Mouse (Mus musculus) G1E (cell line): ENCODE results near the gene Rgl1. TPM values are rescaled to one million over a fixed set of nuclear protein-coding genes. Genes with fewer than 3 reads are reported as not detected.

Experiments used
- ATAC-seq: 2 replicates; pipeline ENCODE4 v1.8.0; 2016; ENCODE audit warnings: mild to moderate bottlenecking; ENCODE audit not compliant: insufficient number of reproducible peaks, poor library complexity, low FRiP score, severe bottlenecking; ENCODE audit errors: extremely low read depth
- DNase-seq: peaks from one replicate; pipeline ENCODE4 v3.0.0; 2012; ENCODE audit warnings: low spot score
- H3K27me3 ChIP-seq: 2 replicates; pipeline ENCODE4 v1.6.1; 2012; ENCODE audit warnings: mild to moderate bottlenecking, low read length, inconsistent platforms; ENCODE audit not compliant: insufficient read depth
- H3K36me3 ChIP-seq: replicated peaks from 2 replicates; pipeline ENCODE3; 2012; ENCODE audit warnings: mild to moderate bottlenecking, inconsistent platforms
- H3K4me1 ChIP-seq: 2 replicates; pipeline ENCODE4 v1.6.1; 2012; ENCODE audit warnings: low read depth, low read length, inconsistent platforms, mixed read lengths; ENCODE audit not compliant: insufficient read depth
- H3K4me3 ChIP-seq: 2 replicates; pipeline ENCODE4 v1.5.1; 2012; ENCODE audit warnings: low read depth, mild to moderate bottlenecking, inconsistent platforms, low read length, moderate library complexity, mixed read lengths
- H3K9me3 ChIP-seq: replicated peaks from 2 replicates; pipeline ENCODE4 v1.6.1; 2012; ENCODE audit warnings: inconsistent platforms
- CTCF ChIP-seq: IDR thresholded peaks from 2 replicates; pipeline ENCODE4 v1.5.1; 2012; ENCODE audit warnings: low read depth, low read length, inconsistent platforms, mixed read lengths
- GATA1 ChIP-seq: IDR thresholded peaks from 2 replicates; pipeline ENCODE4 v1.6.1; 2012; ENCODE audit warnings: borderline replicate concordance, low read length, inconsistent platforms, mixed read lengths
- GATA2 ChIP-seq: IDR thresholded peaks from 2 replicates; pipeline ENCODE4 v1.6.1; 2012; ENCODE audit warnings: low read depth, low read length, inconsistent platforms, borderline replicate concordance
- POLR2AphosphoS5 ChIP-seq: IDR thresholded peaks from 2 replicates; pipeline ENCODE4 v1.6.1; 2012; ENCODE audit warnings: low read depth, low read length, inconsistent platforms; ENCODE audit not compliant: insufficient replicate concordance
- TAL1 ChIP-seq: conservative IDR thresholded peaks from 2 replicates; pipeline ENCODE4 v1.6.1; 2012; ENCODE audit warnings: low read depth, low read length, inconsistent platforms, mixed read lengths
- polyA plus RNA-seq: library from polyadenylated mRNA; stranded (reverse); fragments of >175 nt; gene quantifications from 2 replicates; pipeline ENCODE4 v1.2.3, GENCODE M21; 2012
- total RNA-seq, 2 experiments: library from RNA; stranded (forward) in 1 of 2; stranded (reverse) in 1 of 2; fragments of 200-1000 nt in 1 of 2; fragments of >200 nt in 1 of 2; fragmentation: Nextera tagmentation in 1 of 2; gene quantifications; 2 replicates each; pipeline ENCODE4 v1.2.3; 2014 to 2017

Gene Rgl1
- total and polyA plus RNA-seq, 3 experiments, result 0.21 to 5.7 (median 4.0) TPM

DNA sequence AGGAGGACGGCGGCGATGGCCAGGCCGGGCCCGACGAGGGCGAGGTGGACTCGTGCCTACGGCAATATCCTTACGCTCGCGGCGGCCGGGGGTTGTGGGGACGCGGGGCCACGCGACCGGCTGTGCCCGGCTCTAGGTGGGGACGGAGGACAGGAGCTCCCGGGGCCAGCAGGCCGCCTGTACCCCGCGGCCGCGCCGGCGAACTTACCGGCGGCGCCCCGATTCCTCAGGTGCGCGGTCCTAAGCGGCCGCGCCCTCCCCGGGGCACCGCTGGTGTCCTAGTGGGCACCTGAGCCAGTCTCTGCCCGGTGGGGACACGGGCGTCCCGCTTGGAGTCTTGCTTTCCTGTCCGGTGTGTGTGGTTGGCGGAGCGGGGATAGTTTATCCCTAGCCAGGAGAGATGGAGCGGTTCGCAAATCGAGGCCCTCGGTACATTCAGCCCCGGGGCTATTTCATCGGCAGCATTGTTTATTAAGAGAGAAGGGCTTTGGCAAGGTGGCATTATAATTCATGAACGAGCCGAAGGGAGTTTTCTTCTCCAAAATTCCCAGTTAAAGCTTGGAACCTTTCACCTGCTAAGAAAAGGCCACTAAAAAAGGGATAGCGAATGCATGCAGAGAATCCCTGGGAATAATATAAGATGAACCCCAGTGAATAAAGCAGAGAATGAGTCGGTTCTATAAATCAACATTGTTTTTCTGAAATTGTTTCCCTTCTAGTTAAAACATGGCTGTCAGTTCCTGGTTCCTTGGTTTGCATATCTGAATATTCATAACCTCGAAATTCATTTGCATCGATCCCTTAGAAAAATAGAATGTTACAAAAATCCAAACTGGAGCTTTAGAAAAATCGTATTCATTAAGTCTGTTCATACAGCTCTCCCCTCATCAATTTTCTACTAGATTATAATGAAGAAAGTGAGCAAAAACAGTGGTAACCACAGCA is 925 bp upstream of the Rgl1 start:
- no peak for ATAC-seq
- H3K9me3 ChIP-seq, result no peaks in the 10 kb centered on the region
- H3K4me3 ChIP-seq, result peak overlapping the region; percentile 92
- no peak for TF ChIP-seq POLR2AphosphoS5
- no peak for TF ChIP-seq TAL1
- TF ChIP-seq GATA2, result no peak
- no peak for TF ChIP-seq GATA1
- no peak for TF ChIP-seq CTCF
- DNase-seq, result peak; percentile 39
- H3K36me3 ChIP-seq, result peaks cover 33% of the 10 kb centered on the region
- H3K4me1 ChIP-seq, result peaks cover 34% of the 10 kb centered on the region
- peaks cover 16% of the 10 kb centered on the region for H3K27me3 ChIP-seq

- no peak for ATAC-seq
- H3K9me3 ChIP-seq, result no peaks in the 10 kb centered on the region
- H3K36me3 ChIP-seq, result no peaks in the 10 kb centered on the region
- H3K4me3 ChIP-seq, result no peak overlapping the region
- TF ChIP-seq CTCF, result no peak
- no peak for TF ChIP-seq GATA1
- TF ChIP-seq TAL1, result no peak
- TF ChIP-seq POLR2AphosphoS5, result no peak
- no peak for TF ChIP-seq GATA2
- H3K4me1 ChIP-seq, result peaks cover 20% of the 10 kb centered on the region
- peaks cover 19% of the 10 kb centered on the region for H3K27me3 ChIP-seq
- DNase-seq, result no peak
Observed at GRCm38 (mm10) chr1:152761791-152762190, 4.4 kb downstream of the Rgl1 start.

DNA sequence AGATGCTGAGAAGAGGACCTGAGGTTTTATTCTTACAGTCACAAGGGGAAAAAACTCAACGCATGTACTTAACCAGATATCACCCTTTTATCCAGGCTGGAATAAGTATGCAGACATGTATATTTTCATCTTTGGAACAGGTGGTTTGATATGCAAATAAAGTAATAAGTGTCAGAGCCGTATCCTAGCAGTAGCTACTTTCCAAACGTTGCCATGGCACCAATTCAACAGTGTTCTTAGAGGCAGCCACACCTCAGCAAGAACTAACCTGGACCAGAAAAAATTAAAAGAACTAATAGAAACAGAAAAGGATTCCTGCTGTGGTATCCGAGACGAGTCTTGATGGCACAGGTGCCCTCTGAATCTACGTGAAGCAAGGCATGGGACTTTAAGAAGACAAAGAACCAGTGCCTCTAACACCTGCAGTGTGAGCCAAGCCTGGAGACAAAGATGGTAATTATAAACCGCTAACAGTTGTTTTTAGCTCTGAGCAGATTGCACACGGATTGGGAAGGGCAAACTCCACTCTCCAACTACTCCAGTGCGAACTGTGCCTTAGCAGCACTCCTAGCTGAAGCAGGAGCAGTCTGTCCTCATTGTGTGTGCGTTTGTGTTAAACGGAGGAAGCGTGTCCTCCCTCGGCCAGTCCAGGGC is 15.7 kb downstream of the Rgl1 start, which contains the start of gene Apobec4:
Gene Apobec4, plus strand, starts transcription at position 240 of the 654 bp plus-strand sequence.
- no peaks in the 10 kb centered on the region for H3K36me3 ChIP-seq
- TF ChIP-seq GATA1, result no peak
- TF ChIP-seq GATA2, result no peak
- TF ChIP-seq POLR2AphosphoS5, result no peak
- no peak for TF ChIP-seq TAL1
- TF ChIP-seq CTCF, result no peak
- H3K27me3 ChIP-seq, result peaks cover 11% of the 10 kb centered on the region; the same call in 1 of the 2 replicates
- no peaks in the 10 kb centered on the region for H3K4me1 ChIP-seq
- DNase-seq (no peak), ATAC-seq (no peak)
- no peak within 1 kb of the TSS for H3K4me3 ChIP-seq
- no peaks in the 10 kb centered on the region for H3K9me3 ChIP-seq

DNA sequence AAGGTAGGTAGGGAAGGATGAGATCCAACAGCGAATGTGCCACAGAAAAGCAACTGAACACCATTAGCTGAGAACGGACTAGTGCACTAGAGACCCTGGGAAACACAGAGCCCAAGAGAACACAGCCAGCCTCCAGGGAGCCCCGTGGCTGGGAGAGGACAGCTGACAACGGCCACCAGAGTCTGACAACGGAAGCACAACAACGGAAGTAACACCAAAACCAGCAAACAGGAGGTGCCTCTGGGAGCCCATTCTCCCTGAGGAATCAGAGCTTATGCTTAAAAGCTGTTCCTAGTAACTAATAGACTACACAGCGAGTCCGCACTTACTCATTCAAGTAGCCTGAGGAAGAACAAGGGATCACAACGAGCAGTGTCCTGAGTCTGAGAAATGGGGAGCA is 16.9 kb downstream of the Rgl1 start:
- Histone ChIP-seq H3K27me3 (peaks cover 11% of the 10 kb centered on the region; the same call in 1 of the 2 replicates), H3K4me1 (no peaks in the 10 kb centered on the region), H3K9me3 (no peaks in the 10 kb centered on the region), H3K4me3 (no peak overlapping the region), H3K36me3 (no peaks in the 10 kb centered on the region)
- DNase-seq (no peak), ATAC-seq (no peak)
- no peak for TF ChIP-seq TAL1
- no peak for TF ChIP-seq GATA2
- TF ChIP-seq CTCF, result no peak
- TF ChIP-seq GATA1, result no peak
- TF ChIP-seq POLR2AphosphoS5, result no peak

DNA sequence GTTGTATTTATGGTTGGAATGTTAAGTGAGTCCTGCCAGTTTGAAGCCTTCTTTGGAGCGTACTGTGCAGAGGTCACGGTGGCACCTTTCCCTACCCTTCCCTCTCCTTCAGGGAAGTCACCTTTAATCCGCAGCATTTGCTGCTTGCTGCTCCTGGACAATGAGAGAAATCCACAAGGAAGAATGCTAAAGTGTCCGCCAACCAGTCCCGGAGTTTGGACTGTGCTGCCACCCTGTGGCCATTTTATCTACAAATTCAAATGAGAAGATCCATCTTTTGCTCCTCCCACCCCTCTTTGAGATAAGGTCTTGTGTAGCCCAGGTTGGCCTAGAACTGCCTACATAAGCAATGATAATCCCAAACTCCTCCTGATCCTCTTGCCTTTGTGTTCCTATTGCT is 19.7 kb downstream of the Rgl1 start:
- Histone ChIP-seq H3K4me1 (no peaks in the 10 kb centered on the region), H3K9me3 (no peaks in the 10 kb centered on the region), H3K36me3 (no peaks in the 10 kb centered on the region), H3K27me3 (peaks cover 11% of the 10 kb centered on the region; the same call in 1 of the 2 replicates), H3K4me3 (no peak overlapping the region)
- DNase-seq (peak; percentile 36), ATAC-seq (no peak)
- no peak for TF ChIP-seq GATA1
- peak; percentile 7; the same call in 1 of the 2 replicates for TF ChIP-seq CTCF

- no peak for ATAC-seq
- H3K27me3 ChIP-seq, result no peaks in the 10 kb centered on the region
- no peak for TF ChIP-seq POLR2AphosphoS5
- no peak for TF ChIP-seq TAL1
- no peak for TF ChIP-seq GATA2
- TF ChIP-seq CTCF, result no peak
- TF ChIP-seq GATA1, result no peak
- H3K4me3 ChIP-seq, result no peak overlapping the region
- H3K4me1 ChIP-seq, result no peaks in the 10 kb centered on the region
- 0 out of 2 replicates have a peak, but pooled peaks cover 3% of the 10 kb centered on the region for H3K9me3 ChIP-seq
- no peak for DNase-seq
- no peaks in the 10 kb centered on the region for H3K36me3 ChIP-seq
Observed at GRCm38 (mm10) chr1:152743095-152743826, 22.9 kb downstream of the Rgl1 start.
